Mouse (Mus musculus) cerebellum, adult 8-10 months (tissue): Measurements from ENCODE around the gene Lztr1.

ENCODE experiments used
- DNase-seq: peaks from one replicate; pipeline ENCODE4 v3.0.0; 2022

Gene Lztr1

DNA sequence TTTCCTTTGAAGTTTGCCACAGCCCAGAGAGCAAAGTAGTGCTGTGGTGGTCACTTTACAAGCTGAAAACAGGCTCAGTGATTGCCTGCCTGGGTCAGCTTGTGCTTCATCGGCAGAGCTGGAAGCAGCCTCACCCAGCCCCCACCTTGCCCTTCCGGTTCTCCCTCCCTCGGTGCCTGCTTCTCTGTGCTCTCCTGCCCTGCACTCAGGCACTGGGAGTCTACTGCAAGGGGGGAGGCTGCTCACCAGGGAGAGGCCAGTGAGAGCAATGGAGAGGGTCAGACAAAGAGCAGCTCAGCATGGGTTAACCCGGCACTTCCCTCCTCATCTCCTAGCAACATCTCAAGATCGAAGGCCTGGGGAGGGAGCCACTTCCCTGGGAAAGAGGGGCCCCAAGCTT lies 50.3 kb downstream of the Lztr1 start:
- DNase-seq, result no peak

- no peak for DNase-seq
Measured at GRCm38 (mm10) chr16:17559396-17560027, 51.0 kb downstream of the Lztr1 start.

DNA sequence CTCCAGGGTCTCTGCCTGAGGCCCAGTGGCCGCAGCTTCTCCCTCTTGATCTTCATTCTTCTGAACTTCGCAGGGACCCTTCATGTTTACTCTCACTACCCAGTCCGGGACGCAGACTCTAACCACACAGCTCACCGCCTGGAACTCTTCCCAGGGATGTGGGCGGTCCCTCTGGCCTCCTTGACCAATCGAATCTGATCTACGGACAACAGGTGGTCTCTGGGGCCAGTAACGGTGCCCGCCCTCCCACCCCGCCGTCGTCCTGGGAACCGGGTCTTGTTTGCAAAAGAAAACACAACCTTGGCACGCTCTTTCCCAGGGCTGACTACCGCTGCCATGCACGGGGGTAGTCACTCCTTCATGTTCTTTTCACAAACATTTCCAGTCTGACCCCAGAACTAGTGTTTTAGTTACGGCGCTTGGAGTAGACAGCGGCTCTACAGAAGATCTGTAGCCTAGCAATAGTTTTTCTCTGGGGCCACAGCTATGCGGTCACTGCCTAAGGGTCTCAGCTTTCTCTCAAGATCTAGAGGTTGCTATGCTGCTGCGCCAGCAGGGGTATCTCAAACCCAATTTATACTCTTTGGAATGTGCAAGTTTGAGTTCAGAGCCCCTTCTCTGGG lies 52.8 kb downstream of the Lztr1 start, which contains the start of gene Lrrc74b:
Gene Lrrc74b, minus strand, starts transcription at position 120 of the 623 bp plus-strand sequence.
- DNase-seq, result no peak

DNA sequence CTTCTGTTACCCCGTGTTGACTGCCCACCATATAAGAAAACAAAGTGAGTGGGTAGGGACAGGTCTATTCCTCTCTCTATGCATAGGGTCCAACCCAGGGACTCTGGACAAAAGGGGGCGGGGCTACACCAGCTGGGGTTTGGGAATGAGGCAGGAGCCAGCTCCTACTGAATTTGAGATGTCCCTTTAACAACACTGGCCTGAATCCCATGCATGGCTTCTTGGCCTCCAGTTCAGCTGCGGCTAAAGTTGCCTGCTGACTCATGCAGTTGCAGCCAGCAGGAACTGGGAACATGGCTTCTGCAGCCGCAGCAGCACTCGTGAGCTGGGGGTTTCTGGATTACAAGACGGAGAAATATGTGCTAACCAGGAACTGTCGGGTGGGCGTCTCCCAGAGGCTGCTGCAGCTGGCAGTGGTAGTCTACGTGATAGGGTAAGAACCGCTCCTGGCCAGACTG lies 53.3 kb downstream of the Lztr1 start, which contains the start of gene P2rx6:
Gene P2rx6, plus strand, starts transcription at position 135 of the 458 bp plus-strand sequence.
- no peak for DNase-seq

DNA sequence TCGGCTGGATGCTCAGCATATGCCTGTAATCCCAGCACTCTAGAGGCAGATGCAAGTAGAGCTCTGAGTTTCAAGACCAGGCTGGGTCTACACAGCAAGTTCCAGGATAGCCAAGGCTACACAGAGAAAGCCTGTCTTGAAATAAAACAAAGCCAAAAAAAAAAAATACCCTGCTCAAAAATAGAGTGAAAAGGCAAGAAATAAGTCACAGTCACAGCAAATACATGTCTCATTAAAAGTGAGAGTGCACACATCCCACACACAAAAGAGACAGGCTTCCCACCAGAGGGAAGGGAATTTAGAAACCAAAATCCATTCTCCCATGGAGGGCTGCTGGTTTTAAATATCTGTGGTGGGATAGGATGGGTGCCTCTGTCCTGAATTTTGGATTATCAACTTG lies 55.1 kb downstream of the Lztr1 start:
- DNase-seq, result no peak

GRCm38 (mm10) chr16:17564221-17564620 lies 55.7 kb downstream of the Lztr1 start:
- no peak for DNase-seq

GRCm38 (mm10) chr16:17564771-17565170 lies 56.3 kb downstream of the Lztr1 start:
- no peak for DNase-seq

- no peak for DNase-seq
Measured at GRCm38 (mm10) chr16:17566186-17566585, 57.7 kb downstream of the Lztr1 start.
